Mouse (Mus musculus): ENCODE data around the gene Hip1. TPM values are rescaled to one million over a fixed set of nuclear protein-coding genes. Genes with fewer than 3 reads are reported as not detected.
"Not testable (repeated sequence)": the region's sequence is repeated elsewhere in the genome, so short reads cannot be mapped to it uniquely, and the experiment has no call there.

The Hip1 gene
- total RNA-seq, 2 experiments from 2014 or later: 1.2 to 4.9 TPM

DNA sequence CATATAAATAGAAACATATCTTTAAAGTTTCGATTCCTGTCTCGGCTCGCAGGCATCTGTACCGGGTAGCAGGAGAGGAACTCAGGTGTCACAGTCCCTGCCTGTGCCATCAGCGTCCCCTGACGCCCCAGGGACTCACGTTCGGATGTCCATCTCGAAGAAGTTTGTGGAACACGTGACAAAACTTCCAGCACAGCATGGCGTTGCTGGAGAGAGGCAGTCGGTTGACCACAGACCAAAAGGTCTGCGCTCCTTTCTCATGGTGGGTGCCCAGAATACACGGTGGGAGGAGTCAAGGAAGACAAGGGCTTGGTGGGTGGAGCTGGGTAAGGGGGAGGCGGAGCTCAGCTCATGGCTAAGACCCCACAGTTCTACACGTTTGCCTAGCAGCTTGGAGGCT, 87.0 kb downstream of the Hip1 start:
- no peak for ATAC-seq (replicated peaks; ENCODE audit: low FRiP score, poor library complexity, severe bottlenecking)

DNA sequence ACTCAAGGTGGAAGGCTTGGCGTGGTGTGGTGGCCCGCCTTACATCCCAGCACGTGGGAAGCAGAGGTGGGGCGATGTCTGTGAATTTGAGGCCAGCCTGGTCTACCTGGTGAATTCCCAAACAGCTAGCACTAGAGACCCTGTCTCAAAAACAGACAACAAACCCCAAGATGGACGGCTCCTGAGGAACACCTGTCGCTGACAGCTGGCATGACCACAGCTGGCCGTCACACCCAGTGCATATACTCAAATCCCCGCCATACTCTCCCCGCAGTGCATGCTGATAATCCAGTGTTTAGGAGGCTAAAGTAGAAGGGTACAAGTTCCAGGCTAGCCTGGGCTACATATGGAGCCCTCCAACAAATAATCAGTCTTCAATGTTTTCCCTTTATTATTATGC, 88.4 kb downstream of the Hip1 start:
- no peak for ATAC-seq (replicated peaks; ENCODE audit: low FRiP score, poor library complexity, severe bottlenecking)

DNA sequence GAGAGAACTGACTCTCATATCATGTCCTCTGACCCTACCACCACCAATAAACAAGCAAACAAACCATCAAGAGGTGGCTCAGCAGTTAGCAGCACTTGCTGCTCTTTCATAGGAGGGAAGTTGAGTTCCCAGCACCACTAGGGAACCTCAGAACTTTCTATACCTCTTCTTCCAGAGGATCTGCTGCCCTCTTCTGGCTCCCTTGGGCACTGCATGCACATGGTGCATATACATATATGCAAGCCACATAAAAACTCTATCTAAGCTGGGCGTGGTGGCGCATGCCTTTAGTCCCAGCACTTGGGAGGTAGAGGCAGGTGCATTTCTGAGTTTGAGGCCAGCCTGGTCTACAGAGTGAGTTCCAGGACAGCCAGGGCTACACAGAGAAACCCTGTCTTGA, 90.7 kb downstream of the Hip1 start:
- ATAC-seq (replicated peaks; ENCODE audit: low FRiP score, poor library complexity, severe bottlenecking): no peak

DNA sequence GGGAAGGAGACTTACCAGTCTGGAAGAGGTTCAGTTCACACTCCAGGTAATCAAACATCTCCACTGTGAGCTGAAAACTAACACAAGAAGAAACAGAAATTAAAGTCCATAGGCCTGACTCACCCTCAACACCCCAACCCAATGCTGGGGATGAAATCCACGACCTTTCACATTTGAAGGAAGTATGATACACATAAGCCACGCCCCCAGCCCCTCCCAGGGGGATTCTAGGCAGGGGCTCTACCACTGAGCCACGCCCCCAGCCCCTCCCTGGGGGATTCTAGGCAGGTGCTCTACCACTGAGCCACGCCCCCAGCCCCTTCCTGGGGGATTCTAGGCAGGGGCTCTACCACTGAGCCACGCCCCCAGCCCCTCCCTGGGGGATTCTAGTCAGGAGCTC, 93.4 kb downstream of the Hip1 start:
- ATAC-seq (replicated peaks; ENCODE audit: low FRiP score, poor library complexity, severe bottlenecking): not testable (repeated sequence)

DNA sequence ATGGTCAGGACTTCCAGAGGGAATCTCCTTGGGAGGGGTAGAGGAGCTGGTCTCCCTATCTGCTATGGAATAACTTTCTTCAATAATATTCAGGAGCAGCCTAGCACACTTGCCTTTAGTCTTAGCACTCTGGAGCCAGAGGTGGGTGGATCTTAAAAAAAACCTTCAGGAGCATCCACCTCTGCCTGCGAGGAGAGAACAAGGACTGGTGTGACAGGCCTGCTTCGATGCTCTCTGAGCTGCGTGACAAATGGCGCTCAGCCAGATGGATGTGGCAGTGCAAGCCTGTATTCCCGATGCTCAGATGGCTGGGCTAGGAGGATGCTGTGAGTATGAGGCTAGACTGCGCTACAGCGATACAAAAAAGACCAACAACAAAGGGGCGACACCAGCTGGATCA, 93.8 kb downstream of the Hip1 start:
- ATAC-seq (replicated peaks; ENCODE audit: low FRiP score, poor library complexity, severe bottlenecking): no peak

DNA sequence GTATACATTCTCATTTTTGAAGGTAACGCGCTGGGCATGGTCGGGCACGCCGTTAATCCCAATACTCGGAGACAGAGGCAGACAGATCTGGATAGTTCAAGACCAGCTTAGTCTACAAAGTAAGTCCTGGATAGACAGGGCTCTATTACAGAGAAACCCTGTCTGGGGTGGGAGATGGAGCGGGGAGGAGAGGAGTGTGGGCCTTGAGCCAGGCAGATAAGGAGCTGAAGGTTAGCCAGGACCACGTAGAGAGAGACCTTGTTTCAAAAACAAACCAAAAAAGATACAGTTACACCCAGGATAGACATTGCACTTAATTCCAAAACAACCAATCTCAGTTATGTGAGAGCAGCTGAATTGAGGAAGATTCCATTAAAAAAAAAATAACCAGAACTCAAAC, 99.2 kb downstream of the Hip1 start:
- ATAC-seq (replicated peaks; ENCODE audit: low FRiP score, poor library complexity, severe bottlenecking): no peak

DNA sequence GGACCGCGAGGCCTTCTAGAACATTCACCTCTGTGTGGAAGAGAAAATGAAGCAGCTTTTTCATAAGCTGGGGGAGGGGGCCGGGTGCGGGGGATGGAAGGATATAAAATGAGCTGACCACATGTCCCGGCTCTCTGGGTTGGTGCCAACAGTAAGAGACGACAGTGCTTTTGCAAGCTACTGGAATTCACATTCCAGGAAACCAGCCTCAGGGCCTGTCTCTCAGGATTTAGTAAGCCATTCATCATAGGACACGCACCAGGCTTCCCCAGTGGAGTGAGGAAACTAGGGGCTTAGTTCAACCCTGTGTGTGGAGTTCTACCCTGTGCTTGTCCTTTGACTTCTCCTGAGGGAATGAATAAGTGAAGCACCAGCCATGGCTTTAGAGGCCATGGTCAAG, 102.5 kb downstream of the Hip1 start:
- ATAC-seq (replicated peaks; ENCODE audit: low FRiP score, poor library complexity, severe bottlenecking): no peak

DNA sequence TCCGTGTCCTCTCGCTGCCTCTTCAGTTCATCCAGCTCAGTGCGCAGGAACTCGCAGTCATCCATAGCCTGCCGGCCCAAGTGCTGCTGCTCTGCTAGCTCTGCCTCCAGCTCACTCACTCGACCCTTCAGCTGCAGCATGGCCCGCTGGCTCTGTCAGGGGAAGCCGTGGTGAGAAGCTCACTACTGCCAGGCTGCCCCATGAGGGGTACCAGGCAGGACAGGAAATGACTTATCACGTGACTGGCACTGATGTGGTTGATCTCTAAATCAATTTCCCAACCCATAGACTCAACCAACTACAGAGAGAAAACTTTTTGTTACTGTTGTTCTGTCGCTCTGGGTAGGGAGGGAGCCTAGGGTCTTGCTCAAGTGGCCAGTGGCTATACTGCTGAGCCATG, 109.9 kb downstream of the Hip1 start:
- ATAC-seq (replicated peaks; ENCODE audit: low FRiP score, poor library complexity, severe bottlenecking): no peak

DNA sequence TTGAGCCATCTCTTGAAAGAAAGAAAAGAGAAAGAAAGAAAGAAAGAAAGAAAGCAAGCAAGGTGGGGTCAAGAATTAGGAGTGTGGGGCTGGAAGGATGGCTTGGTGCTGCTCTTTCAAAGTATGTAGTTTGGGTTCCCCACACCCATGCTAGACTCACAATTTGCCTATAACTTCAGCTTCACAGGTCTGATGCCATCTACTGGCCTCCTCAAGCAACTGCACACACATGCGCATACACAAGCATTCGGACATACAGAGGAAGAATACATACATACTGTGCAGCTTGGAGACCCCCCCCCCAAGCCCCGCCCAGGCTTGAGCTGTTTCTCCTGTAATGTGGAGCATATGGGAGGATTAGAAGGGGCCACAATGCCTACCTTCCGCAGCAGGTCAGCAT, 111.1 kb downstream of the Hip1 start:
- ATAC-seq (replicated peaks; ENCODE audit: low FRiP score, poor library complexity, severe bottlenecking): no peak

DNA sequence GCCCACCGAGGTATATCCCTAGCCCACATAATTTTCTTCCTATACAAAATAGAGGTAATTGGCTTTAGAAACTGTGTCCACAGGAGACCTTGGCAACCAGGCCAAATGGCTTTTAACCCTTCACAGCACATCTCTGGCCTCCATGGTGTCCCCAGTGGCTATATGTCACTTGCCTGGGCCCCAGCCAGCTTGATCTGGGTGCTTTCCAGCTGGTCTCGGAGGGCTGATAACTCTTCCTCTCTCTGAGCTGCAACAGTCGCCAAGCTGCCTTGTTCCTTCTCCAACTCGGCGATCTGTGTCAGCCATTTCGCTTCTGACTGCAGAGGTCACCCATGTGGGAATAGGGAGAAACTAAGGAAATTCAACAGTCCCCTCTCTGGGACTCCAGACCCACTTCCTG, 113.8 kb downstream of the Hip1 start:
- ATAC-seq (replicated peaks; ENCODE audit: low FRiP score, poor library complexity, severe bottlenecking): no peak

DNA sequence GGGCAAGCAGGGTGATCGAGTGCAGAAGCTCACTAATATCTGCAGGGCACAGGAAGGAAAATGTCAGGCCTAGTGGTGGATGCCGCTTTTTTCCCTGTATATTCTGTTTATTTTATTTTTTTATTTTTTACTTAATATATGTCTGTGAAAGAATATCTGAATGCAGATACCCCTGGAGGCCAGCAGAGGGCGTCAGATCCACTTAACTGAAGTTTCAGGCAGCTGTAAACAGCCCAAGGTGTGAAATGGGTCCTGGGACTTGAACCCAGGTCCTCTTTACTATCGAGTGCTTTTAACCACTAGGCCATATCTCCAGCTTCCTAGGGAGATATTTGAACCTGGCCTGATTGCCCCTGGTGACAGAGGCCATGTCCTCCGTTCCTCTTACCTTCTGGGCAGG, 116.1 kb downstream of the Hip1 start:
- no peak for ATAC-seq (replicated peaks; ENCODE audit: low FRiP score, poor library complexity, severe bottlenecking)

DNA sequence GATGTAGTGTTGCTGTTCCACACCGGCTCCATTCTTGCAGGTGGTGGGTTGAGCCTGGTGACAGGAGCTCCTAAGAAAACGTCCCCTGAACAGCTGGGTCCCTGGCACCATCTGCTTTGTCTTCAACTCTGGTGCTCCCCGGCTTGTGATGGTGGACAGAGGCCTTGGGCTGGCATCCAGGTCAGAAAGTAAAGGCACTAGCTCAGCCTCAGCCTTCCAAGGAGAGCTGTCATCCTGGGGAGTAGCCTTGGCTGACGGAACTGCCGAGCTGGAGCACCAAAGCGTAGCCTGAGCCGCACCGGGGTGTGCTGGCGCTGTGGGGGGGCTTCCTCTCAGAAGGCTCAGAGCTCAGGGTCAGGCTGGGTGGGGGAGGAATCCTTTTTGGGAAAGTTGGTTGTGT, 134.7 kb downstream of the Hip1 start:
- no peak for ATAC-seq (replicated peaks; ENCODE audit: low FRiP score, poor library complexity, severe bottlenecking)

DNA sequence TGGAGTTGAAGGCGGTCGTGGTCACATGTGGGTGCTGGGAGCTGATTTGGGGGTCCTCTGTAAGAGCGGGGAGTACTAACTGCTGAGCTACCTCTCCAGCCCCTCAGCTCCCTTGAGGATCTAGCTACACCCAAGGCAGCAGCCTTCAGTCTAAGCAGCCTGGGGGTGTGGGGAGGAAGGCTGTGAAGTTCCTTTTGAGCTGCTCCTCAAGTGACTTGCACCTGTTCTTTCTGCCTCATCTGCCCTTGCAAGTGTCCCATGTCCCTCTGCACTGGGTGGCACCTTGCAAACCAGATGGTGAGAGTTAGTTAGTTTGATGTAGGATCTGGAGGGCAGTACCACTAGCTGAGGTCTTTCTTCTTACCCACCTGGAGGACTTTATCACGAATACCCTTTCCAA, 136.8 kb downstream of the Hip1 start:
- ATAC-seq (replicated peaks; ENCODE audit: low FRiP score, poor library complexity, severe bottlenecking): no peak

DNA sequence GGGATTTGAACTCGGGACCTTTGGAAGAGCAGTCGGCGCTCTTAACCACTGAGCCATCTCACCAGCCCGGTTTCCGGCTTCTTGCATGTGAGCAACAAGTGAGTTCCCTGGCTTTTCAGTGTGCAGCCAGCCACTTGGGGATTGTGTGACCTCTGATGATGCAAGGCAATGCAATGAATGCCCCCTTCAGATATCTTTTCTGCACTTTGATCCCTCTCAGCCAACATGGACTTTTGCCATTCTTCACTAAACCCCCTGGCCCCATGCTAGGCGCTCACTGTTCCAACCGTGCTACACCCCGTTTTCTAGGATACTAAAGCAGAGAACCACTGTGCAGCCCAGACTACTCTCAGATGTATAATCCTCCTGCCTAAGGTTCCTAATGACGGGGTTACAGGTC, 139.5 kb downstream of the Hip1 start:
- no peak for ATAC-seq (replicated peaks; ENCODE audit: low FRiP score, poor library complexity, severe bottlenecking)

DNA sequence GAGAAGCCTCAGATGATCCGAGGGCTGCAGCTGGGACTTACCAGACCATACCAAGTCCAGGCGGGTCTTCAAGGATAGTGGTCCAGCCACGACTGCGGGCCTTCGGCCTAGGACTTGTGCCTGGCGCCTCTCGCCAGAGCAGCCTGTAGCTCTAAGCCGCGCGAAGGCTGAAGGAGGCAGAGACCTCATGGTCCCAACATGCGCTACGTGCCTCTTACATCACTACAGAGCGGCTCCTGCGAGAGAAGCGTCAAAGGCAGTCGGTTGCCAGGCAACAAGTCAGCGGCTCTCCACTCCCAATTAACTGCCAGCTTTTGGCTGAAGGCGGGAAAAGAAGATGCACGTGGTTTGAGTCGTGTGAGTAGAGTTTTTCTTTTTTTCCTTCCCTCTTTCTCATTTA, 140.3 kb downstream of the Hip1 start:
- no peak for ATAC-seq (replicated peaks; ENCODE audit: low FRiP score, poor library complexity, severe bottlenecking)

DNA sequence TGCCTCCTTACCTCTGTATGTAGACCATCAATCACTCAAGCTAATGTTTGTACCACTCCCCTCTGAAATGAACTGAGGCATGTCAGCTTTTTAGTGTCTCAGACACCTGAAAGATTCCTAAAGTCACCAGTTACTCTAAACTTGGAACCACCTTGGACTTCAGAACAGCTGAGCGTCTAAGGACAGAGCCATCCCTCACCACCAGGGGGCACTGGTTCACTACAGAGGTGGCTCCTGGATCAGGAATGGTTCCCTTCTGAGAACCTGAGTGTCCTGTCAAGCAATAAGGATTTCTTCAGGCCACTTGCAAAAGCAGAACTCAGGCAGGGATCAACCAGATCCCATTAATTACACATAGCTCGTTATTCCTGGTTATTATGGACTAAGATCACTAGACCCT, 144.7 kb downstream of the Hip1 start:
- peak; percentile 71 for ATAC-seq (replicated peaks; ENCODE audit: low FRiP score, poor library complexity, severe bottlenecking)

DNA sequence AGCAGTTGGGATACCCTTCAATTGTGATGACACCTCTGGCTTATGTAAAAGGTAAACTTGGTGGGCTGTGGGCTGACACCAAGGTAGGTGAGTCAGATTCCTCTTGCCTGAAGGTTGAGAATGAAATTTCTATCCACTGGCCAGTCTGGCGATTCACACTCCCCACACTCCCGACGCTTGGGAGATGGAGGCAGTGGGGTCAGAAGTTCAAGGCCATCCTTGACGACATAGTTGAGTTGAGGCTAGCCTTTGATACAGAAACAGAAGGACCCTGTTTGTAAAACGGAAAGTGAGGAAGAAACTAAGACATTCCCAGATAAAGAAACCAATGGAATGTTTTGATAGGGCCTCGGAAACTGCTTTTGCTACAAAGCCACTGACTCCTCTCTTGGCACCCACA, 145.5 kb downstream of the Hip1 start:
- ATAC-seq (replicated peaks; ENCODE audit: low FRiP score, poor library complexity, severe bottlenecking): no peak

DNA sequence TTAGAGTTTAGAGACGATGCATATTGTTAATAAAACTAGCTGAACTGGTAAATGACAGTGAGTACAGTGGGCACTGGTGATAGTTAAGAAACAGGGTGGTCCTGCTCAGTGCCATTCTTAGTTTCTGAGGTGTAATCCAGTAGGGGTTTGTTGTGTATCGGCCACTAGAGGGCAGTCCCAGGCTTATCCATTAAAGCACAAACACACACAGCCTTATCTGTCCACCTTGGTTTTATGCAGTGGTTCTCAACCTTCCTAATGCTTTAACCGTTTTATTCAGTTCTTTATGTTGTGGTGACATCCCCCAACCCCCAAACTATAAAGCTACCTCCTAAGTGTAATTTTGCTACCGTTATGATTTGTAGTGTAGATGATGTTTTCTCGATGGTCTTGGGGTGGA, 149.1 kb downstream of the Hip1 start:
- ATAC-seq (replicated peaks; ENCODE audit: low FRiP score, poor library complexity, severe bottlenecking): peak; percentile 64

DNA sequence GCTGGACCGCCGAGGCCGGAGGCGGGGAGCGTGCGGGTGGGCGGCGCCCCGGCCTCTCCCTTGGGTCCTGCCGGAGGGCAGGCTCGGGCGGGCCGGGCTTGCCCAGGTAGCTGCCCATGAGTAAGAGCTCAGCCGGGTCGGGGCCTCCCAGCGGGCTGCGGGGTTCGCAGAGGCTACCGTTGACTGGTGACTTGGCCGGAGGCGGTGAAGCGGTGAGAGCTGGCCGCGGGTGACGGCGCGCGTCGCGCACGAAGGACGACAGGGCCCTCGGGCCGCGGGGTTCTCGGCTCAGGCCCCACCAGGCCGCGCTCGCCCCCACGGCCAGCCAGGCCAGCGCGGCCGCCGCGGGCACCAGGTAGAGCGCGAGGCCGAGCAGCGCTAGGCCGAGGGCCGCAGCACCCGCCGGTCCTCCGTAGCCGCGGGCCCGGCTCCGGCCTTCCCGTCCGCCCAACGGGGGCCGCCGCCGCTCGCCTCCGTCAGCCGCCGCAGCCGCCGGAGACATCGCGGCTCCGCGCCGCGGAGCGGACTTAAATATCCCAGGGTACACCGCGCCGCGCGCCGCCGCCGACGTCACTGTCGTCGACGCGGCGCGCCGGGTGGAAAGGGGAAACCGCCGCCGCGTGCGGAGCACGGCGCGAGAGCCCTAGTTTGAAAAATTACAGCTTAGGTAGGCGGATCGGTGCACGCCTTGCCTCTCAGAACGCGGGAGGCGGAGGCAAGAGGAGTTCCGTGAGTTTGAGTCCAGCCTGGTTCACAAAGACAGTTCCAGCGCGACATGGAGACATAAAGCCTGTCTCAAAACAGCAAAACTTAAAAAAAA, 150.7 kb downstream of the Hip1 start, which contains the start of gene Pom121:
TSS of gene Pom121 (minus strand) at position 543 of the 820 bp plus-strand sequence.
- peak; percentile 86 for ATAC-seq (replicated peaks; ENCODE audit: low FRiP score, poor library complexity, severe bottlenecking)

DNA sequence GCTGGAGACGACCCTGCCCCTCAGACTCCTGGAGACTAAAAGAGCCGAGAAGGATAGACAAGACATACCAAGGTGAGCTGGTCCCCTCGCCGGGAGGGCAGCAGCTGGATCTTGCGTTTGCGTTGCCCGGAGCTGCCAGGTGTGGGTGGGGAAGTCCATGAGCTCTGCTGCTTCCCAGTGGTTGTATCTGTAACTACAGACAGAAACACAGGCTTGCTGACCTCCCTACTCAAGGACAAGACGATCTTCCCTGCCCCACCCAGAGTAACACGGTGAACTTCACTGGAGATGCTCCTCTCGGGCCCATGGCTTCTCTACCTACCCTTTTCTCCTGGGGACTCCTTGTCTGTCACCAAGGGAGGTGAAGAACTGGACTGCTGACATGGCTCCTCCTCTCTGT, 161.1 kb downstream of the Hip1 start:
- ATAC-seq (replicated peaks; ENCODE audit: low FRiP score, poor library complexity, severe bottlenecking): no peak

DNA sequence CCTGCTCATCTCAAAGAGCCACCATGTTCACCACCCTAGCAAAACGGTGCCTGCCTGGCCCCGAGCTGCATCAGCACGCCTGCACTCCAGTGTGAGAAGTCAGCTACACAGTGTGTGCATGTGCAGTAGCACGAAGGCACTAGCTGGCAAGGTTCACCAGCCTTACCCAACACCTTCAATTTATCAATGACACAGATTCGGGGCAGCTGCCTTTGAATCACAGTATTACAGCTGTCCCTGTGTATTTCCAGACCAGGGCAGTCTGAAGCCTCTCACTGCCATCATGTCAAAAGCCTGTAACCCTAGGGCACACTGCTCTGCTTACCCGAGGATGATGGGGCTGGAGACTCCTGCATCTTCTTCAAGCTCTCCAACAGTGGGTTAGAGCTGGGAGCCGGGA, 162.2 kb downstream of the Hip1 start:
- ATAC-seq (replicated peaks; ENCODE audit: low FRiP score, poor library complexity, severe bottlenecking): no peak

DNA sequence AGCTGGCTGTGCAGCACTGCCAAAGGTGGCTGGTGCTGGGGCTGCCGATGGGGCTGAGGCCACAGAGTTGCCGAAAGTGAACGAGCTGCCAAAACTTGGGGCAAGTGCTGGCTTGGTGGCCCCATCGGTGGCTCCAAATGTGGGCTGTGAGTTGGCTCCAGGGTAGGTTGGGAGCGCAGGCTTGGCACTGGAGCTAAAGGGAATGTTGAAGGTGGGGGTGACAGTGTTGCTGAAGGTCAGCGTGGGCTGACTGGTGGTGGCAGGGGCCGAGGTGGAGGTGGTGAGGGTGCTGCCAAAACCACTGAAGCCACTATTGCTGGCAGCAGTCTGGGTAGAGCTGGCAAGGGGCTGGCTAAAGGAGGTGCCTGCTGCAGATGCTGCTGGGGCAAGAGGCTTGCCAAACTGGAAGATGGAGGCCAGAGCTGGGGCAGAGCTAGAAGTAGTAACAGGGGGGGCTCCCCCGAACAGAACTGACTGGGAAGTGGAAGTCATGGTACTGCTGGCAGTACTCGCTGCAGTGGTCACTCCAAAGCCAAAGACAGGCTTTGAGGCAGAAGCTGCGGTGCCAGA, 163.5 kb downstream of the Hip1 start:
- no peak for ATAC-seq (replicated peaks; ENCODE audit: low FRiP score, poor library complexity, severe bottlenecking)

Measured in erythroblast, adult 5-6 weeks (primary cell).